Mouse (Mus musculus): ENCODE measurements around the gene Mtpn. TPM values are rescaled to one million over a fixed set of nuclear protein-coding genes. Genes with fewer than 3 reads are reported as not detected.

Mtpn gene
- polyA plus RNA-seq, 1 experiment from 2014 or later = 149 TPM

GRCm38 (mm10) chr6:35463450-35464395 lies 76.0 kb downstream of the Mtpn start:
- no peaks in the 10 kb centered on the region for H3K9me3 ChIP-seq (ENCODE audit: control insufficient read depth, low read length)
- no peaks in the 10 kb centered on the region for H3K36me3 ChIP-seq (ENCODE audit: control insufficient read depth, insufficient read depth, low read length)
- ATAC-seq (ENCODE audit: low FRiP score) = no peak
- WGBS = 67% methylated on average over 5 of the region's 5 CpGs
- no peak overlapping the region for H3K4me3 ChIP-seq (ENCODE audit: low read depth, low read length)
- no peak overlapping the region for H3K27ac ChIP-seq (ENCODE audit: low read depth, low read length)
- DNase-seq (ENCODE audit: low spot score, missing footprints) = no peak
- no peaks in the 10 kb centered on the region for H3K27me3 ChIP-seq (ENCODE audit: control insufficient read depth, insufficient read depth, low read length)
- H3K4me1 ChIP-seq (ENCODE audit: control insufficient read depth, insufficient read depth, low read length) = no peaks in the 10 kb centered on the region
- H3K4me2 ChIP-seq = no peak overlapping the region
- H3K9ac ChIP-seq (ENCODE audit: low read length) = no peak overlapping the region

GRCm38 (mm10) chr6:35462484-35462883 lies 77.2 kb downstream of the Mtpn start:
- no peaks in the 10 kb centered on the region for H3K4me1 ChIP-seq (ENCODE audit: control insufficient read depth, insufficient read depth, low read length)
- H3K4me2 ChIP-seq = no peak overlapping the region
- H3K4me3 ChIP-seq (ENCODE audit: low read depth, low read length) = no peak overlapping the region
- H3K36me3 ChIP-seq (ENCODE audit: control insufficient read depth, insufficient read depth, low read length) = no peaks in the 10 kb centered on the region
- H3K9me3 ChIP-seq (ENCODE audit: control insufficient read depth, low read length) = no peaks in the 10 kb centered on the region
- H3K27me3 ChIP-seq (ENCODE audit: control insufficient read depth, insufficient read depth, low read length) = no peaks in the 10 kb centered on the region
- no peak for ATAC-seq (ENCODE audit: low FRiP score)
- DNase-seq (ENCODE audit: low spot score, missing footprints) = no peak
- H3K27ac ChIP-seq (ENCODE audit: low read depth, low read length) = no peak overlapping the region
- WGBS = 97% methylated on average over 1 of the region's 1 CpGs
- no peak overlapping the region for H3K9ac ChIP-seq (ENCODE audit: low read length)

Small RNA genes within 50 kb of the gene (microRNA-seq; reads per million reads assigned to microRNA genes)
- not detected for gene Gm23053

Other genes starting within 250 kb of the Mtpn start
- 0.19 and 0.29 TPM in 2 replicates for gene Slc13a4, start 231.8 kb downstream of the Mtpn start, polyA plus RNA-seq (2014; fragmentation: Nextera tagmentation; extraction: Ambion mirVana)
- not detected in 2 replicates for gene Fam180a, start 213.7 kb downstream of the Mtpn start, polyA plus RNA-seq (2014; fragmentation: Nextera tagmentation; extraction: Ambion mirVana)

All from midbrain, embryonic 11.5 days (tissue).